1 mouse cellular context compared by ENCODE assay signal in the genomic region with DNA sequence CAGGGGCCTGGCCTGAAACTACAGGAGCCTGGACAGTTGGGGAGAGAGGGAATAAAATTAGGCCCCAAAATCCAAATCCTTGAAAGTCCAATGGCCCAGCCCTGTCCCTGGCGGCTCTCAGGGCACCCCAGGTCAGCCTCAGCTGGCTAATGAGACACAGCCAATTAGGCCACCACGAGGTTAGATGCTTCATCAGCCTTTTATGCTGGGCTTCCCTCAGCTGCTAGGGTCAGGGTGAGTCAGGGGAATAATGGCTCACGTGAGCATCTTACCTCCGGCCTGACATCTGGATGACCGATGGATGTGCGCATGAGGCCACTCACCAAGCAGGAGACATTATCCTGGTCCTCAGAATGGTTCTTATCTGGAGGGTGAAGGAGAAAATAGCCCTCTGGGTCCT.
A peak's percentile ranks its signal among the peaks of the same experiment; 100 is the strongest.
TF ChIP-seq lines count a peak whose summit lies in the region.

No protein-coding gene starts in this region.

TF ChIP-seq in C2C12, 6 proteins besides CTCF, POLR2A, EP300 and RAD21:
- TF ChIP-seq MYOD1 (IDR thresholded peaks at IDR 0.05; ENCODE audit: control insufficient read depth, insufficient read length, low read depth) (peak; percentile 33), FOSL1 (IDR thresholded peaks at IDR 0.05; ENCODE audit: insufficient read depth, low read length, poor library complexity, severe bottlenecking) (no peak), USF1 (IDR thresholded peaks at IDR 0.05; ENCODE audit: low read depth) (peak; percentile 31)
